Mouse (Mus musculus) Patski (cell line): ENCODE results near the gene Phf11b. TPM values are rescaled to one million over a fixed set of nuclear protein-coding genes. Genes with fewer than 3 reads are reported as not detected.

Experiments
- polyA plus RNA-seq: library from polyadenylated mRNA; unstranded; gene quantifications from one replicate; pipeline ENCODE4 v1.2.3, GENCODE M21; 2021

The Phf11b gene
- polyA plus RNA-seq, 1 experiment from 2014 or later, result 0.59 TPM

Other genes with a start within 250 kb of the Phf11b start
- not detected for gene 1700129C05Rik, start 198.5 kb downstream of the Phf11b start, polyA plus RNA-seq
- gene Gm5142, start 162.6 kb downstream of the Phf11b start, polyA plus RNA-seq, result not detected
- gene Rcbtb1, start 140.1 kb downstream of the Phf11b start, polyA plus RNA-seq, result 29.5 TPM
- 0.17 TPM for gene Gm6904, start 81.1 kb downstream of the Phf11b start, polyA plus RNA-seq
- 0.36 TPM for gene Phf11a, start 43.8 kb downstream of the Phf11b start, polyA plus RNA-seq
- gene Phf11d, start 24.1 kb upstream of the Phf11b start, polyA plus RNA-seq, result 3.6 TPM
- 0.28 TPM for gene Phf11c, start 54.0 kb upstream of the Phf11b start, polyA plus RNA-seq
- 5.6 TPM for gene Setdb2, start 99.5 kb upstream of the Phf11b start, polyA plus RNA-seq
- gene Cab39l, start 99.6 kb upstream of the Phf11b start, polyA plus RNA-seq, result 24.8 TPM